Mouse (Mus musculus): Measurements from ENCODE around the gene Psmd13.

GRCm38 (mm10) chr7:140900220-140900619, 18.5 kb downstream of the Psmd13 start, which contains the start of gene Cox8b:
- no peak for TF ChIP-seq CTCF (IDR thresholded peaks at IDR 0.05; ENCODE audit: low read depth)
- TF ChIP-seq EP300 (IDR thresholded peaks at IDR 0.05; ENCODE audit: low read depth), result no peak

Measured in liver, postnatal 0 days (tissue).